In the genomic region with DNA sequence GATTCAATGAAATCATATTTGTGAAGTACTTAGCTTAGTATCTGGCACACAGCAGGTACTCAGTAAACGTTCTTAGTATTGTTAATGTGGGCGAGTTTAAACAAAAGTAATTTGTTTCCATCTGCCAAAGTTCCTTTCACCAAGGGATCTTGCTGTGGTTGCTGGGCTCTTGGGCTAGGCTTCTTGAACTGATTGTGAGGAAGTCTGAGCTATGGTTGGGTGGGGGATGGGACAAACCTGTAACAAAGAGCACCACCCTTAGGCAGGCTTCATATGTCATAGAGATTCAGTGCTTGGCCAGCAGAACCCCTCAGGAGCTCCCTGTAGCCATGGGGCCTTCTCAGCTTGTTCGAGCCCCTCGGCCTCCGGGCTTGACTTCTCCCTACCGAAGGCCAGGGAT, we compare ENCODE assay signal across 18 mouse cellular contexts. TPM values are rescaled to one million over a fixed set of nuclear protein-coding genes. Genes with fewer than 3 reads are reported as not detected.
DNase-seq lines count a peak whose midpoint lies in the region; ATAC-seq and TF ChIP-seq lines count a peak whose summit lies in the region.
"Had no signal": no experiment of that assay in that cellular context is flagged by ENCODE, and none has a peak within 500 bp of the region (broad histone marks: within the 10 kb centered on the region; RNA-seq: fewer than 3 reads in every experiment).

A gene (plus strand): TSS at position 301 of the 400 bp plus-strand sequence.
A gene (plus strand): TSS at position 313 of the 400 bp plus-strand sequence.

- no peaks in the 10 kb centered on the region for H3K27me3 ChIP-seq in heart, embryonic 15.5 days
- H3K27me3 ChIP-seq in lung, embryonic 15.5 days: no peaks in the 10 kb centered on the region
- H3K27me3 ChIP-seq: midbrain, embryonic 15.5 days; neural tube, embryonic 12.5 days had no signal

- no peak for TF ChIP-seq CTCF in olfactory bulb, adult 2 months (IDR thresholded peaks at IDR 0.05; ENCODE audit: insufficient read depth, low read depth, low read length)

- no peak within 1 kb of the TSS for H3K4me2 ChIP-seq in heart, embryonic 15.5 days
- H3K4me2 ChIP-seq in lung, embryonic 15.5 days: no peak within 1 kb of the TSS
- H3K4me2 ChIP-seq: midbrain, embryonic 15.5 days; neural tube, embryonic 12.5 days had no signal

- H3K4me1 ChIP-seq in heart, embryonic 15.5 days (replicated peaks): peaks cover 37% of the 10 kb centered on the region
- H3K4me1 ChIP-seq in lung, embryonic 15.5 days: peaks cover 35% of the 10 kb centered on the region
- peaks cover 20% of the 10 kb centered on the region for H3K4me1 ChIP-seq in olfactory bulb, adult 2 months (ENCODE audit: control insufficient read depth, insufficient read depth, low read length)

- no peak within 1 kb of the TSS for H3K4me3 ChIP-seq in heart, embryonic 15.5 days
- no peak within 1 kb of the TSS for H3K4me3 ChIP-seq in lung, embryonic 15.5 days
- no peak within 1 kb of the TSS for H3K4me3 ChIP-seq in olfactory bulb, adult 2 months (ENCODE audit: insufficient read depth, low read depth, low read length)
- H3K4me3 ChIP-seq: midbrain, embryonic 15.5 days; neural tube, embryonic 12.5 days had no signal

- TF ChIP-seq POLR2A in olfactory bulb, adult 2 months (IDR thresholded peaks at IDR 0.05; ENCODE audit: insufficient read depth, low read depth, low read length): no peak

- DNase-seq in cerebellum, adult 9-11 months: peak; percentile 60
- no peak for DNase-seq in cerebellum, adult 9-10 months
- DNase-seq in heart, adult 9 months (ENCODE audit: low spot score in 2 of 2): no peak
- no peak for DNase-seq in lung, postnatal 36 days
- DNase-seq: adrenal gland, postnatal 36 days; kidney, adult 9 months; liver, postnatal 0 days; thymus, postnatal 36 days had no signal

- peak within 1 kb of the TSS; percentile 86 for H3K27ac ChIP-seq in heart, embryonic 15.5 days
- H3K27ac ChIP-seq in lung, embryonic 15.5 days: peak within 1 kb of the TSS; percentile 12; the same call in 1 of the 2 replicates
- peak within 1 kb of the TSS; percentile 26 for H3K27ac ChIP-seq in olfactory bulb, adult 2 months (ENCODE audit: insufficient read depth, low read depth, low read length)
- H3K27ac ChIP-seq: midbrain, embryonic 15.5 days; neural tube, embryonic 12.5 days had no signal

- H3K36me3 ChIP-seq in heart, embryonic 15.5 days: no peaks in the 10 kb centered on the region
- H3K36me3 ChIP-seq in lung, embryonic 15.5 days: no peaks in the 10 kb centered on the region
- H3K36me3 ChIP-seq: midbrain, embryonic 15.5 days; neural tube, embryonic 12.5 days had no signal

- H3K9me3 ChIP-seq in heart, embryonic 15.5 days (replicated peaks): no peaks in the 10 kb centered on the region
- H3K9me3 ChIP-seq in lung, embryonic 15.5 days: no peaks in the 10 kb centered on the region
- H3K9me3 ChIP-seq: midbrain, embryonic 15.5 days; neural tube, embryonic 12.5 days had no signal

- no peak within 1 kb of the TSS for H3K9ac ChIP-seq in heart, embryonic 15.5 days
- H3K9ac ChIP-seq in lung, embryonic 15.5 days: no peak within 1 kb of the TSS
- H3K9ac ChIP-seq: liver, postnatal 0 days; midbrain, embryonic 15.5 days; neural tube, embryonic 12.5 days had no signal

- 89% methylated on average over 6 of the region's 6 CpGs for WGBS in heart, embryonic 15.5 days
- 80% methylated on average over 6 of the region's 6 CpGs for WGBS in lung, embryonic 15.5 days
- 82% methylated on average over 6 of the region's 6 CpGs for WGBS in olfactory bulb, adult 2 months

- no peak for ATAC-seq in heart, embryonic 15.5 days (replicated peaks; ENCODE audit: insufficient number of reproducible peaks, insufficient read depth, low FRiP score, low read depth)
- no peak for ATAC-seq in lung, embryonic 15.5 days (ENCODE audit: borderline replicate concordance, extremely low read depth, low FRiP score, low TSS enrichment)
- no peak for ATAC-seq in CD4-positive, CD25-positive, alpha-beta regulatory T cell, adult 4 months
- ATAC-seq: hindbrain, embryonic 16.5 days; liver, postnatal 0 days; midbrain, embryonic 15.5 days had no signal

RNA-seq across cellular contexts. Expression of the first gene that starts in this region (rescaled TPM):
- not detected in 2 replicates for polyA plus RNA-seq in heart, embryonic 15.5 days (2015; fragmentation: Nextera tagmentation; extraction: Ambion mirVana)
- polyA plus RNA-seq in lung, embryonic 15.5 days (2015; fragmentation: Nextera tagmentation; extraction: Ambion mirVana): not detected in 2 replicates
- not detected in 2 replicates for polyA plus RNA-seq in olfactory bulb, adult 2 months (2012; ENCODE audit: insufficient read depth, insufficient read length, low replicate concordance, missing spikeins)
- polyA plus RNA-seq in CD4-positive, CD25-positive, alpha-beta regulatory T cell, adult 4 months (2017; shearing (Covaris generic)): not detected
- polyA plus RNA-seq: embryonic facial prominence, embryonic 14.5 days; forebrain, embryonic 11.5 days; hindbrain, embryonic 16.5 days; limb, embryonic 14.5 days; liver, postnatal 0 days; midbrain, embryonic 15.5 days; neural tube, embryonic 12.5 days had no signal

RNA-seq across cellular contexts. Expression of the second gene that starts in this region (rescaled TPM):
- polyA plus RNA-seq in heart, embryonic 15.5 days (2015; fragmentation: Nextera tagmentation; extraction: Ambion mirVana): not detected in 2 replicates
- not detected in 2 replicates for polyA plus RNA-seq in lung, embryonic 15.5 days (2015; fragmentation: Nextera tagmentation; extraction: Ambion mirVana)
- not detected in 2 replicates for polyA plus RNA-seq in olfactory bulb, adult 2 months (2012; ENCODE audit: insufficient read depth, insufficient read length, low replicate concordance, missing spikeins)
- polyA plus RNA-seq in CD4-positive, CD25-positive, alpha-beta regulatory T cell, adult 4 months (2017; shearing (Covaris generic)): not detected
- polyA plus RNA-seq: embryonic facial prominence, embryonic 14.5 days; forebrain, embryonic 11.5 days; hindbrain, embryonic 16.5 days; limb, embryonic 14.5 days; liver, postnatal 0 days; midbrain, embryonic 15.5 days; neural tube, embryonic 12.5 days had no signal

Comparison
In these comparisons a context has a peak if more than half of its experiments do, and no peak if none do; other contexts are left out.
1. H3K27ac ChIP-seq: peak in every context shown above with its lines; median percentile 86 in heart, embryonic 15.5 days; 26 in olfactory bulb, adult 2 months; 12 in lung, embryonic 15.5 days.